ENCODE assay signal across 27 mouse cellular contexts in genomic region chr11:58968551-58968950, GRCm38 (mm10). TPM values are rescaled to one million over a fixed set of nuclear protein-coding genes. Genes with fewer than 3 reads are reported as not detected.
A peak's percentile ranks its signal among the peaks of the same experiment; 100 is the strongest.
DNase-seq lines count a peak whose midpoint lies in the region; ATAC-seq and TF ChIP-seq lines count a peak whose summit lies in the region.
"Had no signal": no experiment of that assay in that cellular context is flagged by ENCODE, and none has a peak within 500 bp of the region (broad histone marks: within the 10 kb centered on the region; RNA-seq: fewer than 3 reads in every experiment).

No protein-coding gene starts in this region.

- TF ChIP-seq CTCF in kidney, postnatal 0 days (IDR thresholded peaks at IDR 0.05; ENCODE audit: low read depth): no peak
- no peak for TF ChIP-seq CTCF in MEL (IDR thresholded peaks at IDR 0.05 in 2 of 3, conservative IDR thresholded peaks at IDR 0.05 in 1 of 3; ENCODE audit: control insufficient read depth in 1 of 3, insufficient read depth in 1 of 3, low read depth in 2 of 3, low read length in 3 of 3, poor library complexity in 1 of 3, severe bottlenecking in 1 of 3)

- no peak overlapping the region for H3K9ac ChIP-seq in heart, embryonic 12.5 days
- no peak overlapping the region for H3K9ac ChIP-seq in kidney, postnatal 0 days (ENCODE audit: low read depth, low read length)
- no peak overlapping the region for H3K9ac ChIP-seq in MEL (ENCODE audit: control insufficient read depth, low read depth, low read length, poor library complexity, severe bottlenecking)
- H3K9ac ChIP-seq: embryonic facial prominence, embryonic 13.5 days; forebrain, embryonic 12.5 days; forebrain, postnatal 0 days; hindbrain, embryonic 14.5 days; liver, embryonic 14.5 days; lung, embryonic 15.5 days had no signal

- H3K79me2 ChIP-seq in MEL (ENCODE audit: control insufficient read depth, insufficient read depth, low read length, poor library complexity): peaks cover 2% of the 10 kb centered on the region; the same call in 1 of the 2 replicates

- TF ChIP-seq EP300 in MEL (IDR thresholded peaks at IDR 0.05; ENCODE audit: low read depth in 1 of 2, low read length in 2 of 2): no peak

- no peak overlapping the region for H3K4me2 ChIP-seq in heart, embryonic 12.5 days
- no peak overlapping the region for H3K4me2 ChIP-seq in kidney, postnatal 0 days (ENCODE audit: low read length)
- H3K4me2 ChIP-seq: embryonic facial prominence, embryonic 13.5 days; forebrain, embryonic 12.5 days; hindbrain, embryonic 14.5 days; lung, embryonic 15.5 days had no signal

- no peaks in the 10 kb centered on the region for H3K9me3 ChIP-seq in heart, embryonic 12.5 days (replicated peaks)
- H3K9me3 ChIP-seq in kidney, postnatal 0 days (replicated peaks; ENCODE audit: low read length): no peaks in the 10 kb centered on the region
- H3K9me3 ChIP-seq in MEL (replicated peaks; ENCODE audit: insufficient read depth, low read length): no peaks in the 10 kb centered on the region
- H3K9me3 ChIP-seq: embryonic facial prominence, embryonic 13.5 days; forebrain, embryonic 12.5 days; heart, embryonic 10.5 days; lung, embryonic 15.5 days had no signal

- no peak for TF ChIP-seq POLR2A in MEL (IDR thresholded peaks at IDR 0.05; ENCODE audit: control insufficient read depth in 1 of 2, insufficient read depth in 1 of 2, low read depth in 1 of 2, low read length in 2 of 2, poor library complexity in 1 of 2)

- H3K27ac ChIP-seq in heart, embryonic 12.5 days (ENCODE audit: poor library complexity, severe bottlenecking): no peak overlapping the region
- peak overlapping the region; percentile 88 for H3K27ac ChIP-seq in kidney, postnatal 0 days
- no peak overlapping the region for H3K27ac ChIP-seq in MEL (ENCODE audit: control insufficient read depth, low read depth, low read length)
- H3K27ac ChIP-seq: embryonic facial prominence, embryonic 13.5 days; forebrain, embryonic 12.5 days; heart, embryonic 10.5 days; hindbrain, embryonic 14.5 days; liver, embryonic 14.5 days; macrophage had no signal

- intact Hi-C loops in heart, postnatal 25 days (cut with DNase I): no loop called here

- peaks cover 16% of the 10 kb centered on the region for H3K36me3 ChIP-seq in heart, embryonic 12.5 days
- no peaks in the 10 kb centered on the region for H3K36me3 ChIP-seq in kidney, postnatal 0 days (ENCODE audit: insufficient read depth, low read length)
- H3K36me3 ChIP-seq in MEL (ENCODE audit: control insufficient read depth in 1 of 2, insufficient read depth in 2 of 2, low read length in 2 of 2): peaks cover 0 to 2% of the 10 kb centered on the region in 2 experiments; a peak in 2 of 4 replicates
- H3K36me3 ChIP-seq: lung, embryonic 15.5 days had no signal

- no peak for DNase-seq in heart, postnatal 25 days (ENCODE audit: low spot score)
- DNase-seq in kidney, postnatal 0 days (ENCODE audit: low spot score): no peak
- no peak for DNase-seq in kidney, adult 9 months
- no peak for DNase-seq in MEL (ENCODE audit: low read depth, low spot score)
- no peak for DNase-seq in spleen, adult 18-20 months
- DNase-seq: adrenal gland, adult 2 months; B cell, adult 2 months; cerebellum, adult 9-10 months; forebrain, postnatal 0 days; layer of hippocampus, postnatal 36 days; left cerebral cortex, postnatal 4 days; midbrain, embryonic 14.5 days; right cerebral cortex, postnatal 25 days; thymus, adult 18-20 months; thymus, postnatal 25 days had no signal

- H3K4me3 ChIP-seq in heart, embryonic 12.5 days: no peak overlapping the region
- H3K4me3 ChIP-seq in kidney, postnatal 0 days (replicated peaks; ENCODE audit: low read depth, low read length): no peak overlapping the region
- no peak overlapping the region for H3K4me3 ChIP-seq in MEL (ENCODE audit: control insufficient read depth in 1 of 2, insufficient read depth in 1 of 2, low read depth in 2 of 2, low read length in 2 of 2)
- H3K4me3 ChIP-seq: embryonic facial prominence, embryonic 13.5 days; forebrain, embryonic 12.5 days; heart, embryonic 10.5 days; lung, embryonic 15.5 days had no signal

- WGBS in heart, embryonic 12.5 days: 78% methylated on average over 7 of the region's 7 CpGs
- WGBS in kidney, postnatal 0 days: 70% methylated on average over 7 of the region's 7 CpGs

- peaks cover 54% of the 10 kb centered on the region for H3K4me1 ChIP-seq in heart, embryonic 12.5 days (replicated peaks)
- H3K4me1 ChIP-seq in kidney, postnatal 0 days (replicated peaks; ENCODE audit: insufficient read depth, low read length): peaks cover 22% of the 10 kb centered on the region
- peaks cover 0 to 16% of the 10 kb centered on the region in 2 experiments; a peak in 2 of 4 replicates for H3K4me1 ChIP-seq in MEL (ENCODE audit: control insufficient read depth in 1 of 2, insufficient read depth in 2 of 2, low read length in 2 of 2)

- no peak for TF ChIP-seq RAD21 in MEL (IDR thresholded peaks at IDR 0.05; ENCODE audit: low read depth, low read length)

- peaks cover 13% of the 10 kb centered on the region for H3K27me3 ChIP-seq in heart, embryonic 12.5 days (replicated peaks)
- no peaks in the 10 kb centered on the region for H3K27me3 ChIP-seq in kidney, postnatal 0 days (ENCODE audit: insufficient read depth, low read length)
- H3K27me3 ChIP-seq in MEL (ENCODE audit: control insufficient read depth in 1 of 2, insufficient read depth in 2 of 2, low read length in 2 of 2): no peaks in the 10 kb centered on the region
- H3K27me3 ChIP-seq: forebrain, embryonic 12.5 days had no signal

- peak; percentile 10; the same call in 1 of the 2 replicates for ATAC-seq in heart, embryonic 12.5 days (ENCODE audit: insufficient number of reproducible peaks, low FRiP score)
- no peak; the same call in 1 of the 2 replicates for ATAC-seq in kidney, postnatal 0 days (replicated peaks; ENCODE audit: low FRiP score, low read depth)
- 0 out of 2 replicates have a peak, but pooled peaks have one; percentile 17 for ATAC-seq in granulocyte monocyte progenitor cell, adult 5-6 weeks (replicated peaks; ENCODE audit: poor library complexity, severe bottlenecking)
- ATAC-seq: activated CD4-positive, CD25-positive, alpha-beta regulatory T cell, adult 4 months; forebrain, postnatal 0 days had no signal

TF ChIP-seq in MEL, 35 proteins besides CTCF, POLR2A, EP300 and RAD21:
- TF ChIP-seq KAT2A (conservative IDR thresholded peaks at IDR 0.05; ENCODE audit: low read depth, low read length): no peak
- TF ChIP-seq MXI1 (IDR thresholded peaks at IDR 0.05; ENCODE audit: low read depth, low read length): peak; percentile 37; the same call in 1 of the 2 replicates

RNA-seq across cellular contexts. Expression of gene Trim11, which starts 9.3 kb away (rescaled TPM):
- 27.6 and 30.8 TPM in 2 replicates for polyA plus RNA-seq in heart, embryonic 12.5 days (2016; fragmentation: Nextera tagmentation; extraction: Ambion mirVana)
- total RNA-seq in heart, postnatal 25 days (2021): 10 to 100 TPM; 14.8 to 15.5 TPM
- 16.3 and 16.7 TPM in 2 replicates for polyA plus RNA-seq in kidney, postnatal 0 days (2015; fragmentation: Nextera tagmentation; extraction: Ambion mirVana)
- total RNA-seq in MEL (2012; rRNA removed): 22.9 and 27.0 TPM in 2 replicates
- 10 to 100 TPM in 1 of 2 experiments, not detected in 1; 24.8 TPM for polyA plus RNA-seq in MEL (2012; ENCODE audit: insufficient read depth in 1 of 2, insufficient read length in 2 of 2, low read depth in 1 of 2, low replicate concordance in 2 of 2, missing spikeins in 1 of 2)
- total RNA-seq in granulocyte monocyte progenitor cell, adult 5-6 weeks (2014; fragmentation: Nextera tagmentation): 29.0 and 32.3 TPM in 2 replicates
- total RNA-seq in granulocyte monocyte progenitor cell, adult 5-6 weeks (2017): 29.1 and 30.5 TPM in 2 replicates

RNA-seq across cellular contexts. Expression of gene Hist3h2a, which starts 14.1 kb away (rescaled TPM):
- polyA plus RNA-seq in heart, embryonic 12.5 days (2016; fragmentation: Nextera tagmentation; extraction: Ambion mirVana): 26.5 and 28.4 TPM in 2 replicates
- total RNA-seq in heart, postnatal 25 days (2021): 10 to 100 TPM; 17.1 to 21.3 TPM
- polyA plus RNA-seq in kidney, postnatal 0 days (2015; fragmentation: Nextera tagmentation; extraction: Ambion mirVana): 40.9 and 41.2 TPM in 2 replicates
- 184 and 300 TPM in 2 replicates for total RNA-seq in MEL (2012; rRNA removed)
- under 1 TPM in 1 of 2 experiments, not detected in 1; 0.42 TPM for polyA plus RNA-seq in MEL (2012; ENCODE audit: insufficient read depth in 1 of 2, insufficient read length in 2 of 2, low read depth in 1 of 2, low replicate concordance in 2 of 2, missing spikeins in 1 of 2)
- total RNA-seq in granulocyte monocyte progenitor cell, adult 5-6 weeks (2014; fragmentation: Nextera tagmentation): 9.3 and 14.0 TPM in 2 replicates
- total RNA-seq in granulocyte monocyte progenitor cell, adult 5-6 weeks (2017): 234 and 237 TPM in 2 replicates

RNA-seq across cellular contexts. Expression of gene Trim17, which starts 14.1 kb away (rescaled TPM):
- 1.1 and 1.5 TPM in 2 replicates for polyA plus RNA-seq in heart, embryonic 12.5 days (2016; fragmentation: Nextera tagmentation; extraction: Ambion mirVana)
- under 1 TPM; 0.10 to 0.17 TPM for total RNA-seq in heart, postnatal 25 days (2021)
- polyA plus RNA-seq in kidney, postnatal 0 days (2015; fragmentation: Nextera tagmentation; extraction: Ambion mirVana): 0.32 and 0.37 TPM in 2 replicates
- 0.50 and 0.52 TPM in 2 replicates for total RNA-seq in MEL (2012; rRNA removed)
- under 1 TPM in 1 of 2 experiments, not detected in 1; 0.82 TPM for polyA plus RNA-seq in MEL (2012; ENCODE audit: insufficient read depth in 1 of 2, insufficient read length in 2 of 2, low read depth in 1 of 2, low replicate concordance in 2 of 2, missing spikeins in 1 of 2)
- not detected in 2 replicates for total RNA-seq in granulocyte monocyte progenitor cell, adult 5-6 weeks (2014; fragmentation: Nextera tagmentation)
- total RNA-seq in granulocyte monocyte progenitor cell, adult 5-6 weeks (2017): 0.13 TPM in 1 of 2 replicates, not detected in the other
- total RNA-seq: hematopoietic stem cell, adult 5-6 weeks; megakaryocyte-erythroid progenitor cell, adult 5-6 weeks had no signal

RNA-seq across cellular contexts. Expression of gene Hist3h2ba, which starts 19.8 kb away (rescaled TPM):
- 8.5 and 11.6 TPM in 2 replicates for polyA plus RNA-seq in heart, embryonic 12.5 days (2016; fragmentation: Nextera tagmentation; extraction: Ambion mirVana)
- 1 to 10 TPM; 1.8 to 2.3 TPM for total RNA-seq in heart, postnatal 25 days (2021)
- polyA plus RNA-seq in kidney, postnatal 0 days (2015; fragmentation: Nextera tagmentation; extraction: Ambion mirVana): 43.9 and 45.8 TPM in 2 replicates
- total RNA-seq in MEL (2012; rRNA removed): 48.2 and 147 TPM in 2 replicates
- polyA plus RNA-seq in MEL (2012; ENCODE audit: insufficient read depth in 1 of 2, insufficient read length in 2 of 2, low read depth in 1 of 2, low replicate concordance in 2 of 2, missing spikeins in 1 of 2): under 1 TPM in 1 of 2 experiments, not detected in 1; 0.21 TPM
- not detected in 2 replicates for total RNA-seq in granulocyte monocyte progenitor cell, adult 5-6 weeks (2014; fragmentation: Nextera tagmentation)
- total RNA-seq in granulocyte monocyte progenitor cell, adult 5-6 weeks (2017): 1.5 and 2.3 TPM in 2 replicates
- polyA plus RNA-seq: macrophage had no signal

RNA-seq across cellular contexts. Expression of gene Rnf187, which starts 29.8 kb away (rescaled TPM):
- polyA plus RNA-seq in heart, embryonic 12.5 days (2016; fragmentation: Nextera tagmentation; extraction: Ambion mirVana): 208 and 213 TPM in 2 replicates
- 100 to 1,000 TPM; 163 to 167 TPM for total RNA-seq in heart, postnatal 25 days (2021)
- 238 and 249 TPM in 2 replicates for polyA plus RNA-seq in kidney, postnatal 0 days (2015; fragmentation: Nextera tagmentation; extraction: Ambion mirVana)
- 282 and 337 TPM in 2 replicates for total RNA-seq in MEL (2012; rRNA removed)
- polyA plus RNA-seq in MEL (2012; ENCODE audit: insufficient read depth in 1 of 2, insufficient read length in 2 of 2, low read depth in 1 of 2, low replicate concordance in 2 of 2, missing spikeins in 1 of 2): 1,000 to 10,000 TPM in 1 of 2 experiments, 100 to 1,000 TPM in 1; 280 to 3,830 TPM
- total RNA-seq in granulocyte monocyte progenitor cell, adult 5-6 weeks (2014; fragmentation: Nextera tagmentation): 78.6 and 79.3 TPM in 2 replicates
- 60.0 and 82.2 TPM in 2 replicates for total RNA-seq in granulocyte monocyte progenitor cell, adult 5-6 weeks (2017)
